Mouse (Mus musculus) left cerebral cortex, postnatal 36 days (tissue): ENCODE data around the gene Ttc28. TPM values are rescaled to one million over a fixed set of nuclear protein-coding genes. Genes with fewer than 3 reads are reported as not detected.

Source experiments
- DNase-seq, 2 experiments: peaks; one replicate each; pipeline ENCODE4 v3.0.0; 2021 to 2022; ENCODE audit warnings: low spot score in 2 of 2, mixed read lengths in 1 of 2
- intact Hi-C: fragments of 180-260 bp; cut with DNase I; formaldehyde crosslinking; loops from one replicate; pipeline ENCODE4 v1.15.1; 2025
- total RNA-seq, 2 experiments: library from RNA; stranded (reverse); gene quantifications; 2 replicates each; pipeline ENCODE4 v1.2.3; 2021

Gene Ttc28
- total RNA-seq, 2 experiments from 2014 or later, result 9.6 to 11.9 TPM

GRCm38 (mm10) chr5:110996835-110997539, 117.4 kb downstream of the Ttc28 start:
- peak; percentile 21 to 26 for DNase-seq
- intact Hi-C loops, result no loop called here

GRCm38 (mm10) chr5:110997692-110998091, 118.1 kb downstream of the Ttc28 start:
- intact Hi-C loops, result no loop called here
- DNase-seq, result no peak

- intact Hi-C loops, result no loop called here
- no peak for DNase-seq
Observed at GRCm38 (mm10) chr5:110998298-110998697, 118.7 kb downstream of the Ttc28 start.

- no peak for DNase-seq
- intact Hi-C loops, result no loop called here
Observed at GRCm38 (mm10) chr5:111000953-111001352, 121.3 kb downstream of the Ttc28 start.

- DNase-seq, result no peak
- intact Hi-C loops, result no loop called here
Observed at GRCm38 (mm10) chr5:111003220-111003619, 123.6 kb downstream of the Ttc28 start.

GRCm38 (mm10) chr5:111003750-111004149, 124.1 kb downstream of the Ttc28 start:
- intact Hi-C loops, result no loop called here
- DNase-seq, result no peak

GRCm38 (mm10) chr5:111006272-111007135, 126.9 kb downstream of the Ttc28 start:
- DNase-seq, result no peak
- intact Hi-C loops, result no loop called here

- intact Hi-C loops, result no loop called here
- no peak for DNase-seq
Observed at GRCm38 (mm10) chr5:111007136-111007500, 127.5 kb downstream of the Ttc28 start.

- intact Hi-C loops, result no loop called here
- no peak for DNase-seq
Observed at GRCm38 (mm10) chr5:111007900-111008299, 128.3 kb downstream of the Ttc28 start.

GRCm38 (mm10) chr5:111008431-111008830, 128.8 kb downstream of the Ttc28 start:
- no peak for DNase-seq
- intact Hi-C loops, result no loop called here

GRCm38 (mm10) chr5:111011271-111011670, 131.7 kb downstream of the Ttc28 start:
- intact Hi-C loops, result no loop called here
- no peak for DNase-seq

- intact Hi-C loops, result no loop called here
- no peak for DNase-seq
Observed at GRCm38 (mm10) chr5:111012064-111012463, 132.5 kb downstream of the Ttc28 start.

GRCm38 (mm10) chr5:111012587-111012986, 133.0 kb downstream of the Ttc28 start:
- DNase-seq, result no peak
- intact Hi-C loops, result no loop called here

GRCm38 (mm10) chr5:111014960-111015359, 135.4 kb downstream of the Ttc28 start:
- no peak for DNase-seq
- intact Hi-C loops, result no loop called here

- intact Hi-C loops, result no loop called here
- DNase-seq, result no peak
Observed at GRCm38 (mm10) chr5:111017319-111017718, 137.7 kb downstream of the Ttc28 start.

GRCm38 (mm10) chr5:111022339-111022738, 142.7 kb downstream of the Ttc28 start:
- intact Hi-C loops, result no loop called here

GRCm38 (mm10) chr5:111022940-111023339, 143.3 kb downstream of the Ttc28 start:
- intact Hi-C loops, result no loop called here
- no peak for DNase-seq

More at GRCm38 (mm10) chr5:111022339-111022738, 142.7 kb downstream of the Ttc28 start:
- DNase-seq, result no peak

- intact Hi-C loops, result no loop called here
Observed at GRCm38 (mm10) chr5:111024621-111025020, 145.0 kb downstream of the Ttc28 start.

GRCm38 (mm10) chr5:111025476-111025875, 145.9 kb downstream of the Ttc28 start:
- DNase-seq, result no peak
- intact Hi-C loops, result no loop called here

More at GRCm38 (mm10) chr5:111024621-111025020, 145.0 kb downstream of the Ttc28 start:
- DNase-seq, result no peak

GRCm38 (mm10) chr5:111026209-111026608, 146.6 kb downstream of the Ttc28 start:
- DNase-seq, result no peak

GRCm38 (mm10) chr5:111028340-111028739, 148.7 kb downstream of the Ttc28 start:
- intact Hi-C loops, result no loop called here
- DNase-seq, result no peak

More at GRCm38 (mm10) chr5:111026209-111026608, 146.6 kb downstream of the Ttc28 start:
- intact Hi-C loops, result no loop called here
